Mouse (Mus musculus) cortical plate, adult 2 months (tissue): Measurements from ENCODE around the gene Tmem128.

ENCODE experiments used
- CTCF ChIP-seq: fragments of 200-500 bp; IDR thresholded peaks from 2 replicates; pipeline ENCODE4 v1.5.1; 2011; ENCODE audit warnings: mild to moderate bottlenecking, control low read depth, low read length; ENCODE audit not compliant: insufficient read depth; ENCODE audit errors: extremely low read depth
- POLR2A ChIP-seq: fragments of 200-500 bp; IDR thresholded peaks from 2 replicates; pipeline ENCODE4 v1.6.1; 2011; ENCODE audit warnings: mild to moderate bottlenecking, low read length, control low read depth; ENCODE audit not compliant: insufficient read depth; ENCODE audit errors: extremely low read depth

- TF ChIP-seq CTCF (no peak), POLR2A (peak; percentile 76; the same call in 1 of the 2 replicates)
Observed at GRCm38 (mm10) chr5:38260107-38260682, at the start of gene Tmem128.
